Mouse (Mus musculus) heart, postnatal 10 days (tissue): ENCODE measurements at regions not wholly inside any gene's neighbourhood (a gene's known extent, or its start where the extent isn't known, plus 50 kb on each side); places are given as distances from the start of the nearest gene placed in this dataset.
"Not testable (repeated sequence)": the region's sequence is repeated elsewhere in the genome, so short reads cannot be mapped to it uniquely, and the experiment has no call there.

Experiments used
- DNase-seq, 2 experiments: peaks; one replicate each; pipeline ENCODE4 v3.0.0; 2021
- intact Hi-C: fragments of 180-260 bp; cut with DNase I; formaldehyde crosslinking; loops from one replicate; pipeline ENCODE4 v1.15.1; 2025

GRCm38 (mm10) chr13:44468963-44469674, 260.2 kb upstream of the Jarid2 start:
- DNase-seq = peak; percentile 24 to 38

GRCm38 (mm10) chr13:44469675-44470074, 259.6 kb upstream of the Jarid2 start:
- intact Hi-C loops = no loop called here
- DNase-seq = no peak

More at GRCm38 (mm10) chr13:44468963-44469674, 260.2 kb upstream of the Jarid2 start:
- intact Hi-C loops = no loop called here

GRCm38 (mm10) chr13:44473200-44473599, 256.1 kb upstream of the Jarid2 start:
- intact Hi-C loops = no loop called here
- DNase-seq = no peak

- intact Hi-C loops = no loop called here
- DNase-seq = peak; percentile 68 to 78
Observed at GRCm38 (mm10) chr13:44476901-44477300, 252.4 kb upstream of the Jarid2 start.

GRCm38 (mm10) chr13:44480128-44480527, 249.1 kb upstream of the Jarid2 start:
- intact Hi-C loops = no loop called here
- peak; percentile 25 to 30 for DNase-seq

- DNase-seq = no peak
- intact Hi-C loops = no loop called here
Observed at GRCm38 (mm10) chr13:44482661-44483060, 246.6 kb upstream of the Jarid2 start.

GRCm38 (mm10) chr13:44484582-44485329, 244.5 kb upstream of the Jarid2 start:
- DNase-seq = no peak
- intact Hi-C loops = no loop called here

- intact Hi-C loops = no loop called here
- no peak for DNase-seq
Observed at GRCm38 (mm10) chr13:44490935-44491465, 238.3 kb upstream of the Jarid2 start.

GRCm38 (mm10) chr13:44493884-44494283, 235.4 kb upstream of the Jarid2 start:
- no peak for DNase-seq
- intact Hi-C loops = no loop called here

GRCm38 (mm10) chr13:44495450-44495849, 233.8 kb upstream of the Jarid2 start:
- no peak for DNase-seq
- intact Hi-C loops = no loop called here

GRCm38 (mm10) chr13:44496596-44496995, 232.7 kb upstream of the Jarid2 start:
- DNase-seq = no peak
- intact Hi-C loops = no loop called here

- intact Hi-C loops, DNase-seq: not testable (repeated sequence)
Observed at GRCm38 (mm10) chr13:44500896-44501295, 228.4 kb upstream of the Jarid2 start.

GRCm38 (mm10) chr13:44501777-44502321, 227.4 kb upstream of the Jarid2 start:
- intact Hi-C loops = no loop called here
- peak; percentile 69 to 71 for DNase-seq

- peak; percentile 50 to 54 for DNase-seq
- intact Hi-C loops = no loop called here
Observed at GRCm38 (mm10) chr13:44502612-44503256, 226.5 kb upstream of the Jarid2 start.

GRCm38 (mm10) chr13:44503257-44503950, 225.9 kb upstream of the Jarid2 start:
- intact Hi-C loops = no loop called here
- DNase-seq = no peak

GRCm38 (mm10) chr13:44504455-44504854, 224.8 kb upstream of the Jarid2 start:
- DNase-seq = no peak
- intact Hi-C loops = no loop called here

- DNase-seq = no peak
- intact Hi-C loops = no loop called here
Observed at GRCm38 (mm10) chr13:44506975-44507374, 222.3 kb upstream of the Jarid2 start.

GRCm38 (mm10) chr13:44509526-44510159, 219.6 kb upstream of the Jarid2 start:
- intact Hi-C loops = no loop called here
- no peak for DNase-seq

GRCm38 (mm10) chr13:44513378-44514285, 215.6 kb upstream of the Jarid2 start:
- no peak for DNase-seq
- intact Hi-C loops = no loop called here
